Mouse (Mus musculus): ENCODE measurements at regions not wholly inside any gene's neighbourhood (a gene's known extent, or its start where the extent isn't known, plus 50 kb on each side); places are given as distances from the start of the nearest gene placed in this dataset.

- ATAC-seq (replicated peaks; ENCODE audit: poor library complexity, severe bottlenecking), result no peak
Measured at GRCm38 (mm10) chr11:25538641-25539258, 671.8 kb downstream of the 5730522E02Rik start.

DNA sequence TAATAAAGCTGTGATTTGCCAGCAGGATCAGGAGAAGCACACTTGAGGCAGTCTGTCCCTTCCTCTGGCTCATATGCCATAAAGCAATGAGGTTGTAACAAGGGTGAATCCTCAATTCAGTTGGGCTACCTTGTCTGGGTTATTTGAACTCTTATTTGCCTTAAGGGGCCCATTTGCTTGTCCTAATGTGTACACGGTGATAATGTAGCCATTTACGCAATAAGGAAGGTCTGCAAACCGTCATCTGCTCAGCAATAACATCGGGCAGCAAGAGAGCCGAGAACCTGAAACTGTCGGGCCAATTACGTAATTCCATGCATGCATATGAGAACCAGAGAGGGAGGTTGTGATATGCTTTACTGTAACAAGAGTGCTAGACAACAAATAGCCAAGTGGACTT lies 674.5 kb downstream of the 5730522E02Rik start:
- ATAC-seq (replicated peaks; ENCODE audit: poor library complexity, severe bottlenecking), result peak; percentile 46

- ATAC-seq (replicated peaks; ENCODE audit: poor library complexity, severe bottlenecking), result no peak
Measured at GRCm38 (mm10) chr11:25533081-25533480, 677.5 kb downstream of the 5730522E02Rik start.

DNA sequence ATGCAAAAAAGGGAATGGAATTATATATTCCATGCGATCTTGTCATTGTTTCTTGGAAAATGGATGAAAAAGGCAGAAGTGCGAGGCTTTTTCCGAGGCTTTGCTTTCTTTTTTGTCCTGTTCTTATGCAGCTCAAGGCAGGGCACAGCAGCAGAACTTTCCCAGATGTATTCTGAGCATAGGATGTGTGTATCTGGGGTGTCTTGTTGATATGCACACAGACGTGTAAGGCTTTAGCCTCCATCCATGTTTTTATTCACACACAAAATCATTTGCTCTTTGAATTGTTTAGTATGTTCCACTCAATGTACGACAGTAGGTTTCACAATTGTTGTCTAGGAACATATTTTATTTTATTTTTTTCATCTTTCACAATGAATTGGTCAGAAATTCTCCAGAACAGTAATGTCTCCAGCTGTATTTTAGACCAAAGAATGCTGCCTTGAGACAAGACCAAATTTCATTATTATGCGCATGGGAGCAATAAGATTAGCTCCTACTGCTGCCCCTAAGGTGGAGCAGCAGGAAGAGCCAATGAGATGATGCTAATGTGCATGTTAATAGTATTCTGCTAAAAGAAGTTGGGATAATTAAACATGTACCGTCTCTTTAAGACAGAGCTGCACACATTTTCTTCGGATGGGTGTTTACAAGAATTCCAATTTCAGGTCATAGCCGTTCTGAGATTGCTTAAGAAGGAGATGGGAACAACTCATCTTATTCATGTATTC lies 678.7 kb downstream of the 5730522E02Rik start:
- no peak for ATAC-seq (replicated peaks; ENCODE audit: poor library complexity, severe bottlenecking)

- no peak for ATAC-seq (replicated peaks; ENCODE audit: poor library complexity, severe bottlenecking)
Measured at GRCm38 (mm10) chr11:25528056-25528455, 682.5 kb downstream of the 5730522E02Rik start.

DNA sequence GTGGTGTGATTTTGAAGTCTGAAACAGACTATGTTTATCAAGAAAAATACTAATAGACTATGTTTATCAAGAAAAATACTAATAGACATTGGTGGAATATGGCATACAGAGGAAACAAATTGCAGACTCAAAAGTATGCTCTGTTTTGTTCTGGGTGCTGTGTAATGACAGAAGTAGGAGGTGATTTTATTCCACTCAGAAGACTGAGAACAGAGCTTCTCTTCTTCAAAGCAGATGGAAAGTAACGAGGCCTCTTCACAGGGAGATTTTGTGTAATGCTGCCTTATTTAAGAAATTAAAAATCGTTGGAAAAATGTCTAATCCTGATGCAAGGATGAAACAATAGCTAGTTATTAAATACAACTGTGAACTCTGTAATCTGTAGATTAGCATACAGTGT lies 691.7 kb downstream of the 5730522E02Rik start:
- no peak for ATAC-seq (replicated peaks; ENCODE audit: poor library complexity, severe bottlenecking)

- ATAC-seq (replicated peaks; ENCODE audit: poor library complexity, severe bottlenecking), result no peak
Measured at GRCm38 (mm10) chr11:25518131-25518530, 692.4 kb downstream of the 5730522E02Rik start.

- no peak for ATAC-seq (replicated peaks; ENCODE audit: poor library complexity, severe bottlenecking)
Measured at GRCm38 (mm10) chr11:25505500-25505899, 705.1 kb downstream of the 5730522E02Rik start.

DNA sequence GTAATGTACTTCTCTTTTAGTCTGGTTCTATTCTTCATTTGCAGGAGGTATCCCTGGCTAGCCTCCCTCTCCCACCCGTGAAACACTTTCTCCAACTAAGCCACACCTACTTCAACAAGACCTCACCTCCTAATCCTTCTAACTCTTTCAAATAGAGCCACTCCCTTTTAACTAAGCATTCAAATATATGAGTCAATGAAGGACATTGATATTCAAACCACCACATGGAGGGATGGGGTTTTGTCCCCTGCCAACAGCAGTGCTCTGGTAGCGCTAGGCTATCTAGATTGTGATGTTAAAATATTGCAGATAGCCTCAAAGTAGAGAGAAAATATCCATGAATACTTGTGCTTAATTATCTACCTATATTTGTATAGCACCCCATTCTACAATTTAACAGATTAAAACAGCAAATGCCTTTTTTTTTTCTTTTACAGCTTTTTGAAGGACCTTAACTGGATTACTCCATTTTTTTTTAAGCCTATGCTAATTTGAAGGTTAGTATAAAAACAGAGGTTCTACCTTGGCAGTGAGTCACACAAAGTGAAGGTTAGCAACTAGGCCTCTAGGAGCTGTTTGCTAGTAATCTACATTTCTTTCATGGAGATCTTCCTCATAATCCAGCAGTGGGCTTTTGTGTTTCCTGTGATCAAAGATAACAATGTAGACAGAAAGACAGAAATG lies 736.7 kb downstream of the 5730522E02Rik start:
- ATAC-seq (replicated peaks; ENCODE audit: poor library complexity, severe bottlenecking), result no peak

- no peak for ATAC-seq (replicated peaks; ENCODE audit: poor library complexity, severe bottlenecking)
Measured at GRCm38 (mm10) chr11:25469819-25470218, 740.7 kb downstream of the 5730522E02Rik start.

GRCm38 (mm10) chr11:25437206-25437605 lies 773.4 kb downstream of the 5730522E02Rik start:
- no peak for ATAC-seq (replicated peaks; ENCODE audit: poor library complexity, severe bottlenecking)

- ATAC-seq (replicated peaks; ENCODE audit: poor library complexity, severe bottlenecking), result no peak
Measured at GRCm38 (mm10) chr11:25435645-25436044, 774.9 kb downstream of the 5730522E02Rik start.

- no peak for ATAC-seq (replicated peaks; ENCODE audit: poor library complexity, severe bottlenecking)
Measured at GRCm38 (mm10) chr11:25423186-25423585, 787.4 kb downstream of the 5730522E02Rik start.

- no peak for ATAC-seq (replicated peaks; ENCODE audit: poor library complexity, severe bottlenecking)
Measured at GRCm38 (mm10) chr11:25421486-25421885, 789.1 kb downstream of the 5730522E02Rik start.

DNA sequence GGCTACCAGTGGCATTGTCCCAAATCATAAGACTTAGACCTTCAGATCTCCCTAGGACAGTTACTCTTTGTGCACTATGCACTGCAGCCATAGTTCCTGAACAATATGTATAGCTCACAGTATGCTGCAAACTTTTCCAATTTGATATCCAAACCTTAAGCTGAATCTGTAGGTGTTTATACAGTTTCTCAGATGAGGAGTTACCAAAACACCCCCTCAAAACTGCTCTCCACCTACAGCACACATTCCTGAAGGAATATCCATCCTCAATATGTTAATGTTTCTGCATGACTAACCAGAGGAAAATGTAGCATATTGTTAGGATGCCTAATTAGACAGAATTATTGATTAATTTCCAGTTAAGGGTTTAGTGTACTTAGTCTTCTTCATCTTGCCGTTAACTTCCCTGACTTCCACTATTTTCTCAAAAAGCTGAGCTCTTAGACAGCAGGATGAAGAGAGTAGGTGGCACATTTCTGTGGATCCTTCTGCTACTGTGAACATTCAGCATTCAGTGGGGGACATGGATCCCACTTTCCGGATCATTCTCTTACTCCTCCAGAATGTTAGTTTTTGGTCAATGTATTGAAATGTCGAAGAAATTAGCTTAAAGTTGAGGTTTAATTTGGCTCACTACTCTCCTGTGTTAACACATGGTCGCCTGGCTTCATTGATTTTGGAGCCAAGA lies 800.0 kb downstream of the 5730522E02Rik start:
- no peak for ATAC-seq (replicated peaks; ENCODE audit: poor library complexity, severe bottlenecking)

DNA sequence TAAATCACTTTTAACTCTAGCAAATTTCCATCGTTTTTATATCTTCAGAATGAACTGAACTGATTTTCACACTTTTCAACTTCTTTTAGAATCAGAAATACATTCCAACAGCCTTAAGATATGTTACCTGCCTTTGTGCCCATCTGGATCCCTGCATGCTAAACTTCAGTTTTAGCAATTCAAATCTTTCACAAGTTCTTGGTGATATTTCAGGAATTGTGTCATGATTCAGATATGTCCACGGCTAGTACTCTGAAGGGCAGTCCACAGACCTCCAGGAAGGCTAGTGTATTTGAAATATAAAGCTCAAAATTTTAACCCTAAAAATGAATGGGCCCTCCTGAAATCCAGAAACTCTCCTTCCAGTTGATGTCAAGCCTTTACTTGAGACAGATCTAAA lies 818.9 kb downstream of the 5730522E02Rik start:
- no peak for ATAC-seq (replicated peaks; ENCODE audit: poor library complexity, severe bottlenecking)

DNA sequence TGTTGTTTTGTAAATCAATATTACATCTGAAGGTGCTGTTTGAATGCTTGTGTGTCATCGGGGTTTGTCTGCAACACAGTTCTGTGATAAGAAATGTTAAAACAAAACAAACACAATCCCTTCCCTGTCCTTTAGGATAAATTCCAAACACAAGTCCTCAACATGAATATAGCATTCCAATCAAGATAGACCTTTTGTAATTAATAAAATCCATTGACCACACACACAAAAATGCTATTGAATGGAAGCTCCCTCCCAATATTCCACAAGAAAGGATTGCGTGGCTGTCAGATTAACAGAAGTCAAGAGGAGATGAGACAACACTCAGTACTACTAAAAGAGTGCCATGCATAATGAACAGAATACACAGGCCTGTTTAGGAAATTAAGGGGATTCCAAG lies 843.5 kb downstream of the 5730522E02Rik start:
- ATAC-seq (replicated peaks; ENCODE audit: poor library complexity, severe bottlenecking), result no peak

DNA sequence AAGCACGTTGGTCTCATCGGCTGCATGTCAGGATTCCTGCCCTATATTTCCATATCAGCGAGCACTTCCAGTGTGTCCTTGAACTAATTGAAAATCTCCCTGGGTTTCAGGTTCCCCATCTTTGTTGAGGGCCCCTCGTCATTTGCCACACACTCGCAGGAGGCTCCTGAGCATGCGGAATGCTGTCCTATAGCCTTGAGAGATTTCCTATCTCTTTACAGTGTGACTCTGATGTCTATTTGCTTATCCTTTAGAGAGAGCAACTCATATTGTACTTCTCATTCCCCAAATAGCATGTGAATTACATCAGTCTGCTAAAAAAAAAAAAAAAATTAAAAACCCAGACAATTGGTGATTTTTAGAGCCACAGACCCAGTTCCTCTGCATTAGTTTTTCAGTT lies 845.1 kb downstream of the 5730522E02Rik start:
- ATAC-seq (replicated peaks; ENCODE audit: poor library complexity, severe bottlenecking), result no peak

- ATAC-seq (replicated peaks; ENCODE audit: poor library complexity, severe bottlenecking), result no peak
Measured at GRCm38 (mm10) chr11:25359723-25360122, 850.8 kb downstream of the 5730522E02Rik start.

GRCm38 (mm10) chr11:25357717-25358411 lies 852.7 kb downstream of the 5730522E02Rik start:
- no peak for ATAC-seq (replicated peaks; ENCODE audit: poor library complexity, severe bottlenecking)
